Mouse (Mus musculus) thymus, postnatal 10 days (tissue): Measurements from ENCODE around the gene S100a13.

Experiments
- DNase-seq, 2 experiments: peaks; one replicate each; pipeline ENCODE4 v3.0.0; 2021; ENCODE audit warnings: low spot score in 2 of 2

Gene S100a13

DNA sequence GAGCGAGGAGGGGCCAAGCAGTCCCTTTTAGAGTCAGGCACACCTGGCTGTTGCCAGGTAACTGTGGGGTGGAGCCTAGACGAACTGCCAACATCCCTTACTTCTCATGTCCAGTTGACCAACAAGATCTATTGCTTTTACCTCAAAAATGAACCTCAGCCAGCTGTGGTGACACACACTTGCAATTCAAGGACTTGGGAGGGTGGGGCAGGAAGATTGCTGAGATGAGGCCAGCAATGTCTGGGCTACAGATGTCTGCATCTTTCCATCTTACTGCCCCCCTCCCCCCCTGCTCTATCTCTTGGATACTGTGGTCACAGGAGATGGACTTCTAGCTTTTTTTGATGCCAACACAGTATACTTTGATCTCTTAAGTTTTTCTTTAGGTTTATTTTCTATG, 38.0 kb downstream of the S100a13 start:
- no peak for DNase-seq

DNA sequence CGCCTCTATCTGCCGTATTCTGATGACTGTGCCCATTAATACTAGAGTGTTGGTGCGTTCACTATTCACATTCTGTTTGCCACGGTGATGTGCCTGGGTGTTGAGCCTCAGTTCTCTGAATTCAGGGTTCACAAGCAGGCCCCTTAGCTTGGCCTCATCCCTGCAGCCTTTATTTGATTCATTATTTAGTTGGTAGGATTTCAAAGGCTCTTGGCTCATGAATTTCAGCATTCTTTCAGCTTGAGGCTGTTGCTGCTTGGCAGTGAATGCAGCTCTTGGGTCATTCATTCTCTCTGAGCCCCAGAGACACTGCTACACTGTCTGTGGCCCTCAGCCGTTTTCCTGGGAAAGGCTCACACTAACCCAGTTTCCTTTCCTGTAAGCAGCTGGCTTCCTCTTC, 41.7 kb downstream of the S100a13 start:
- DNase-seq, result no peak

DNA sequence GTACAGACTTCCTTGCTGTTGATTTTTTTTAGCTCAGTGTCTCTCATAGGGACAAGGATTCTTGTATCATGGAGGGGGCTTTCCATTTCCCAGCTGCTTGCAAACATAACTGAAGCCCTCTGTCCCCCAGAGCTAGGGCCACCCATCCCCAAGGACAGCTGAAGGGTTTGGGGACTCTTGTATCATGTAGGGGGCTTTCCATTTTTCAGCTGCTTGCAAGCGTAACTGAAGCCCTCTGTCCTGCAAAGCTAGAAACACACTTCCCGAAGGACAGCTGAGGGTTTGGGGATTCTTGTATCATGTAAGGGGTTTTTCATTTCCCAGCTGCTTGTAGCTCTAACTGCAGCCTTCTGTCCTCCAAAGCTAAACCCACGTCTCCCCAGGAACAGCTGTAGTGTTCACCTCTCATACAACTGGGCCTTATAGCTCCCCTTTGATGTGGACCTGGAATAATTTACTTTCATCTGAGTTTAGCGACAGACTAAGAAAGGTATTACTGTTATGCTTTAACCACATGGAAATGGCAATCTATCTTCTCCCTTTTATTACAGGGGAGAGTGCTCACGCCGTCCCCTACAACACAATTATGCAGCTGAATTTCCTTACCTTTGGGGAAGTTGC, 45.9 kb downstream of the S100a13 start, which contains the start of gene S100a3:
TSS of gene S100a3 (plus strand) at position 571 of the 621 bp plus-strand sequence.
- no peak for DNase-seq
